Mouse (Mus musculus): ENCODE data around the gene Hdac1. TPM values are rescaled to one million over a fixed set of nuclear protein-coding genes. Genes with fewer than 3 reads are reported as not detected.

Gene Hdac1
- polyA plus RNA-seq, 1 experiment = 55.4 TPM

- TF ChIP-seq POLR2A (IDR thresholded peaks at IDR 0.05; ENCODE audit: extremely low read depth, insufficient read depth, low read length) (peak; percentile 35; the same call in 1 of the 2 replicates), CTCF (IDR thresholded peaks at IDR 0.05; ENCODE audit: extremely low read depth, insufficient read depth, low read length) (no peak)
- H3K4me1 ChIP-seq (ENCODE audit: control insufficient read depth, insufficient read depth, low read length) = no peaks in the 10 kb centered on the region
- no peak overlapping the region for H3K4me3 ChIP-seq (ENCODE audit: insufficient read depth, low read length)
- peak overlapping the region; percentile 13; the same call in 1 of the 2 replicates for H3K27ac ChIP-seq (ENCODE audit: insufficient read depth, low read length)
Observed at GRCm38 (mm10) chr4:129495672-129496562, 46.6 kb downstream of the Hdac1 start.

- TF ChIP-seq CTCF (IDR thresholded peaks at IDR 0.05; ENCODE audit: extremely low read depth, insufficient read depth, low read length) = 0 out of 2 replicates have a peak, but pooled peaks have one; percentile 4
- no peak for TF ChIP-seq POLR2A (IDR thresholded peaks at IDR 0.05; ENCODE audit: extremely low read depth, insufficient read depth, low read length)
- no peak overlapping the region for H3K27ac ChIP-seq (ENCODE audit: insufficient read depth, low read length)
- no peaks in the 10 kb centered on the region for H3K4me1 ChIP-seq (ENCODE audit: control insufficient read depth, insufficient read depth, low read length)
- no peak overlapping the region for H3K4me3 ChIP-seq (ENCODE audit: insufficient read depth, low read length)
Observed at GRCm38 (mm10) chr4:129494681-129495080, 47.8 kb downstream of the Hdac1 start.

- Histone ChIP-seq H3K4me3 (ENCODE audit: insufficient read depth, low read length) (peak within 1 kb of the TSS; percentile 7), H3K27ac (ENCODE audit: insufficient read depth, low read length) (no peak within 1 kb of the TSS), H3K4me1 (ENCODE audit: control insufficient read depth, insufficient read depth, low read length) (no peaks in the 10 kb centered on the region)
- TF ChIP-seq CTCF (IDR thresholded peaks at IDR 0.05; ENCODE audit: extremely low read depth, insufficient read depth, low read length) (no peak), POLR2A (IDR thresholded peaks at IDR 0.05; ENCODE audit: extremely low read depth, insufficient read depth, low read length) (no peak)
Observed at GRCm38 (mm10) chr4:129490972-129491880, 51.3 kb downstream of the Hdac1 start, which contains the start of the genes Tssk3 and Fam229a. Gene Tssk3 (minus strand): TSS chr4:129491022. Gene Fam229a (plus strand): TSS chr4:129491190.

- Histone ChIP-seq H3K4me1 (ENCODE audit: control insufficient read depth, insufficient read depth, low read length) (peaks cover 1% of the 10 kb centered on the region; the same call in 1 of the 2 replicates), H3K27ac (ENCODE audit: insufficient read depth, low read length) (no peak overlapping the region), H3K4me3 (ENCODE audit: insufficient read depth, low read length) (no peak overlapping the region)
- TF ChIP-seq POLR2A (IDR thresholded peaks at IDR 0.05; ENCODE audit: extremely low read depth, insufficient read depth, low read length) (no peak), CTCF (IDR thresholded peaks at IDR 0.05; ENCODE audit: extremely low read depth, insufficient read depth, low read length) (no peak)
Observed at GRCm38 (mm10) chr4:129481090-129481489, 61.4 kb downstream of the Hdac1 start.

GRCm38 (mm10) chr4:129479863-129480262 is 62.6 kb downstream of the Hdac1 start:
- Histone ChIP-seq H3K4me3 (ENCODE audit: insufficient read depth, low read length) (no peak overlapping the region), H3K4me1 (ENCODE audit: control insufficient read depth, insufficient read depth, low read length) (peaks cover 1% of the 10 kb centered on the region; the same call in 1 of the 2 replicates), H3K27ac (ENCODE audit: insufficient read depth, low read length) (no peak overlapping the region)
- no peak for TF ChIP-seq CTCF (IDR thresholded peaks at IDR 0.05; ENCODE audit: extremely low read depth, insufficient read depth, low read length)
- TF ChIP-seq POLR2A (IDR thresholded peaks at IDR 0.05; ENCODE audit: extremely low read depth, insufficient read depth, low read length) = no peak

- H3K27ac ChIP-seq (ENCODE audit: insufficient read depth, low read length) = no peak overlapping the region
- H3K4me3 ChIP-seq (ENCODE audit: insufficient read depth, low read length) = no peak overlapping the region
- peaks cover 1% of the 10 kb centered on the region; the same call in 1 of the 2 replicates for H3K4me1 ChIP-seq (ENCODE audit: control insufficient read depth, insufficient read depth, low read length)
- no peak for TF ChIP-seq CTCF (IDR thresholded peaks at IDR 0.05; ENCODE audit: extremely low read depth, insufficient read depth, low read length)
- no peak for TF ChIP-seq POLR2A (IDR thresholded peaks at IDR 0.05; ENCODE audit: extremely low read depth, insufficient read depth, low read length)
Observed at GRCm38 (mm10) chr4:129476047-129476446, 66.5 kb downstream of the Hdac1 start.

Other genes with a start within 250 kb of the Hdac1 start
- gene Rbbp4, start 207.3 kb downstream of the Hdac1 start, polyA plus RNA-seq (2012; rRNA removed) = 64.5 and 65.4 TPM in 2 replicates
- gene Zbtb8os, start 207.0 kb downstream of the Hdac1 start, polyA plus RNA-seq (2012; rRNA removed) = 29.6 and 31.5 TPM in 2 replicates
- gene Zbtb8a, start 164.6 kb downstream of the Hdac1 start, polyA plus RNA-seq (2012; rRNA removed) = 8.8 and 8.9 TPM in 2 replicates
- 2.5 and 3.0 TPM in 2 replicates for gene Zbtb8b, start 101.9 kb downstream of the Hdac1 start, polyA plus RNA-seq (2012; rRNA removed)
- gene Bsdc1, start 81.1 kb downstream of the Hdac1 start, polyA plus RNA-seq (2012; rRNA removed) = 27.9 and 28.3 TPM in 2 replicates
- 0.19 and 0.36 TPM in 2 replicates for gene Tssk3, start 51.7 kb downstream of the Hdac1 start, polyA plus RNA-seq (2012; rRNA removed)
- gene Fam229a, start 51.5 kb downstream of the Hdac1 start, polyA plus RNA-seq (2012; rRNA removed) = 0.79 and 0.88 TPM in 2 replicates
- 129 and 134 TPM in 2 replicates for gene Marcksl1, start 29.1 kb downstream of the Hdac1 start, polyA plus RNA-seq (2012; rRNA removed)
- gene Lck, start 30.9 kb upstream of the Hdac1 start, polyA plus RNA-seq (2012; rRNA removed) = 2.3 and 3.3 TPM in 2 replicates
- 0.98 and 1.2 TPM in 2 replicates for gene Fam167b, start 35.8 kb upstream of the Hdac1 start, polyA plus RNA-seq (2012; rRNA removed)
- 228 and 229 TPM in 2 replicates for gene Eif3i, start 57.9 kb upstream of the Hdac1 start, polyA plus RNA-seq (2012; rRNA removed)
- gene Tmem234, start 58.0 kb upstream of the Hdac1 start, polyA plus RNA-seq (2012; rRNA removed) = 143 and 148 TPM in 2 replicates
- gene Dcdc2b, start 71.5 kb upstream of the Hdac1 start, polyA plus RNA-seq (2012; rRNA removed) = 11.1 and 11.3 TPM in 2 replicates
- gene Iqcc, start 76.4 kb upstream of the Hdac1 start, polyA plus RNA-seq (2012; rRNA removed) = 34.9 and 35.4 TPM in 2 replicates
- gene Ccdc28b, start 81.2 kb upstream of the Hdac1 start, polyA plus RNA-seq (2012; rRNA removed) = 89.1 and 99.2 TPM in 2 replicates
- 32.2 and 33.4 TPM in 2 replicates for gene Txlna, start 98.4 kb upstream of the Hdac1 start, polyA plus RNA-seq (2012; rRNA removed)
- 50.6 and 52.9 TPM in 2 replicates for gene Kpna6, start 130.1 kb upstream of the Hdac1 start, polyA plus RNA-seq (2012; rRNA removed)
- 20.2 and 21.1 TPM in 2 replicates for gene Tmem39b, start 154.1 kb upstream of the Hdac1 start, polyA plus RNA-seq (2012; rRNA removed)
- 33.4 and 34.2 TPM in 2 replicates for gene Khdrbs1, start 199.6 kb upstream of the Hdac1 start, polyA plus RNA-seq (2012; rRNA removed)